Mouse (Mus musculus) stomach, postnatal 0 days (tissue): ENCODE data around the gene Clic4. TPM values are rescaled to one million over a fixed set of nuclear protein-coding genes. Genes with fewer than 3 reads are reported as not detected.

Experiments
- ATAC-seq: fragments of 200-750 bp; cut with Nextera tagmentation; 2 replicates; pipeline ENCODE4 v1.8.0; 2017; ENCODE audit not compliant: low FRiP score, low TSS enrichment
- DNase-seq: peaks from one replicate; pipeline ENCODE4 v3.0.0-alpha.2; 2016; ENCODE audit warnings: low spot score
- H3K27ac ChIP-seq: fragments of 300-500 bp; sonication (generic); replicated peaks from 2 replicates; pipeline ENCODE4 v1.5.1; 2014; ENCODE audit warnings: mild to moderate bottlenecking, control low read depth
- H3K27me3 ChIP-seq: fragments of 300-500 bp; sonication (generic); 2 replicates; pipeline ENCODE4 v1.6.1; 2014; ENCODE audit warnings: low read length; ENCODE audit not compliant: control insufficient read depth, insufficient read depth
- H3K36me3 ChIP-seq: fragments of 300-500 bp; sonication (generic); 2 replicates; pipeline ENCODE4 v1.6.1; 2014; ENCODE audit warnings: low read length, mixed read lengths; ENCODE audit not compliant: control insufficient read depth, insufficient read depth
- H3K4me1 ChIP-seq: fragments of 300-500 bp; sonication (generic); replicated peaks from 2 replicates; pipeline ENCODE4 v1.6.1; 2014; ENCODE audit warnings: antibody characterized with exemption; ENCODE audit not compliant: control insufficient read depth, insufficient read depth
- H3K4me2 ChIP-seq: fragments of 300-500 bp; sonication (generic); replicated peaks from 2 replicates; pipeline ENCODE4 v1.6.1; 2014; ENCODE audit warnings: low read depth, mild to moderate bottlenecking, control low read depth, moderate library complexity
- H3K4me3 ChIP-seq: fragments of 300-500 bp; sonication (generic); 2 replicates; pipeline ENCODE4 v1.5.1; 2014; ENCODE audit warnings: low read depth, low read length, control low read depth
- H3K9ac ChIP-seq: fragments of 300-500 bp; sonication (generic); 2 replicates; pipeline ENCODE4 v1.6.1; 2014; ENCODE audit warnings: mild to moderate bottlenecking, low read length, control low read depth, mixed read lengths
- H3K9me3 ChIP-seq: fragments of 300-500 bp; sonication (generic); 2 replicates; pipeline ENCODE4 v1.6.1; 2016; ENCODE audit warnings: low read length; ENCODE audit not compliant: control insufficient read depth
- CTCF ChIP-seq: IDR thresholded peaks from 2 replicates; pipeline ENCODE4 v1.5.1; 2016; ENCODE audit warnings: antibody characterized with exemption, low read depth, mild to moderate bottlenecking, moderate library complexity
- EP300 ChIP-seq: optimal IDR thresholded peaks from 2 replicates; pipeline ENCODE3; 2016; ENCODE audit warnings: antibody characterized with exemption
- WGBS: fragments of 180-500 bp; shearing (Covaris S2); extraction: QIAGEN DNeasy Blood & Tissue Kit; methylation state at CpG from one replicate; pipeline ENCODE4 v1.1.7; 2014; 5-methylcytosine and 5-hydroxymethylcytosine counted together
- polyA plus RNA-seq: library from polyadenylated mRNA; unstranded; fragments of >200 nt; fragmentation: Nextera tagmentation; extraction: Ambion mirVana; gene quantifications from 2 replicates; pipeline ENCODE4 v1.2.1, GENCODE M21; 2015

Clic4 gene
- polyA plus RNA-seq, 1 experiment from 2014 or later: 73.6 TPM

DNA sequence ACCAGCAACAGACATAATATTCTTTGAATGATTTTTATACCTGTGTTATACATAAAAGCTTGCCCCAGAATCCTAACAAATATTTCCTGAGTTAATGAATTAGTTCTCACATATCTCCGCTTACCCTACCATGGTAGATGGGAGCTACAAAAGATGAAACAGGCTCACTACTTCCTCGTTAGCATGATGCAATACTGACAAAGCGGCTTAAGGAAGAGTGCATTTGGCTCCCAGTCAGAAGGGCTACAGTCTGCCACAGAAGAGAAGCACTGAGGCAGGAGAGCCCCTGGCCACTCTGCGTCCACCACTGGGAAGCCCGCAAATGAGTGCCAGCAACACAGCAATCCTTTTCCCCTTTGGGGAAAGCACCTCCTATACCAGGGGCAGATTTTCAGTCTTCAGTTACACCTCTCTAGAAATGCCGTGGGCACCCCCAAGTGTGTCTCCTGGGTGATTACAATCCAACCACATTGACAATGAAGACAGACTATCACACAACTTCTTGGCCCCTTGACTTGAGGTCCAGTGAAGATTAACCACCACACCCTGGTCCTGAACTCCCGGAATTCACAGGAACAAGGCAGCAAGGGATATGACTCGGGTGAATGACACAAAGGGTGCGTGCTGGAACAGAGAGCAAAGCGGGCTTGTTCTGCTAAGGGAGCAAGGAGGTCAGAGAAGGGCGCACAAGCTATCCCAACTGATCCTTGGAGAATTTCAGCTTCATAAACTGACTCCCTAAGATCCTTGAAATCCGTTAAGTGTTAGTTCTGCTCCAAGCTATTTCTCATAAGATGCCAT lies 19.2 kb downstream of the Clic4 start:
- Histone ChIP-seq H3K27me3 (no peaks in the 10 kb centered on the region), H3K9me3 (no peaks in the 10 kb centered on the region), H3K9ac (no peak overlapping the region), H3K27ac (peak overlapping the region; percentile 92), H3K4me1 (0 out of 2 replicates have a peak, but pooled peaks cover 2% of the 10 kb centered on the region), H3K36me3 (no peaks in the 10 kb centered on the region), H3K4me2 (no peak overlapping the region), H3K4me3 (no peak overlapping the region)
- 73% methylated on average over 12 of the region's 12 CpGs for WGBS
- ATAC-seq (0 out of 2 replicates have a peak, but pooled peaks have one; percentile 33), DNase-seq (no peak)
- no peak for TF ChIP-seq CTCF
- no peak for TF ChIP-seq EP300

DNA sequence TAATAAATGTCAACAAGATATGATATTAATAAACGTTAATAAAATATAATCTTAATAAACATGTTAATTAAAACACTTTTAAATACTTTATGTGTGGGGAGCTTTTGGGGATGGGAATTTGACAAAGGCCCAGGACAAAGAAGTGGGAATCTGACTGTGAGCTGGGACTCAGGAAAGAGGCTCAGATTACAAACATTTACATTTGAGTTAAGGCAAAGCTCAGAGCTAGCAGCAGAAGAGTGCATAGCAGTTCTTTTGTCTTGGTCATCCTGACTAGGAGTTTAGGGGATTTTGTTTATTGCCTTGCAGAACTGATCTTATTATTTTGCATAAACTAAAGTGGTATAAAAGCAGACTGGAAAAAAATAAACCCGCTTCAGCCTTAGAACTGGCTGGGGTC lies 20.8 kb downstream of the Clic4 start:
- Histone ChIP-seq H3K4me2 (no peak overlapping the region), H3K4me1 (0 out of 2 replicates have a peak, but pooled peaks cover 2% of the 10 kb centered on the region), H3K36me3 (no peaks in the 10 kb centered on the region), H3K27me3 (no peaks in the 10 kb centered on the region), H3K4me3 (no peak overlapping the region), H3K9me3 (no peaks in the 10 kb centered on the region), H3K27ac (no peak overlapping the region), H3K9ac (no peak overlapping the region)
- DNase-seq (no peak), ATAC-seq (no peak)
- WGBS: 41% methylated on average over 2 of the region's 2 CpGs
- TF ChIP-seq EP300: no peak
- TF ChIP-seq CTCF: no peak

DNA sequence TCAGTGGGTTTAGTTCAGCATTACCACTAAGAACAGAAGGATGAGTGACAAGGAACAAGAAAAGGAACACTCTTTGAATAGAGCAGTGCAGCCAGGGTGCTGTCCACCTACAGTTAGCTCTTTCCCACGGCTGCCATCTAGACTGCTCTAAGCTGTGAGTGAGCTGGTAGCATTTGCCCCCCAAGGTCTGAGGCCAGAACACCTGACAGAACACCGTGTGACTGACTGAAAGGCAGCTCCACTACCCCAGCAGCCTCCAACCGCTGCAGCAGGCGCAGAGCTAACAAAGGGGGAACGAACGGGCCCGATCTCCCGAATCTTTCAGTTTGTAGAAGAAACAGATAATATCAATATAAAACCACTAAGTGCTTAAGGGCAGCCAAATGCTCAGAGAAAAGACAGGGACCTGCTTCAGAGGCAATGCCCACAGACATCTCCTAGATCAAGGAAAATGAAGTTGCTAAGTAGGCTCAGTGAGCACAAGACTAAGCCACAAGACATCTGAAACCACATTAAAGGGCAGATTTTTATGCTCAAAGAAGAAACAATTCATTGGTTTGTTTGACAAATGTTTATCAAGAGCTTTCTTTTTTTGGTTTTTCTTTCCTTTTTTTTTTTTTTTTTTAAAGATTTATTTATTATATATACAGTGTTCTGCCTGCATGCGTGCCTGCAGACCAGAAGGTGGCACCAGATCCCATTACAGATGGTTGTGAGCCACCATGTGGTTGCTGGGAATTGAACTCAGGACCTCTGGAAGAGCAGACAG lies 24.2 kb downstream of the Clic4 start:
- H3K4me3 ChIP-seq: no peak overlapping the region
- no peak overlapping the region for H3K4me2 ChIP-seq
- ATAC-seq (no peak), DNase-seq (no peak)
- H3K9ac ChIP-seq: no peak overlapping the region
- TF ChIP-seq EP300: no peak
- TF ChIP-seq CTCF: peak; percentile 48
- WGBS: 59% methylated on average over 9 of the region's 9 CpGs
- H3K36me3 ChIP-seq: no peaks in the 10 kb centered on the region
- no peaks in the 10 kb centered on the region for H3K4me1 ChIP-seq
- H3K9me3 ChIP-seq: no peaks in the 10 kb centered on the region
- H3K27ac ChIP-seq: no peak overlapping the region
- H3K27me3 ChIP-seq: no peaks in the 10 kb centered on the region

DNA sequence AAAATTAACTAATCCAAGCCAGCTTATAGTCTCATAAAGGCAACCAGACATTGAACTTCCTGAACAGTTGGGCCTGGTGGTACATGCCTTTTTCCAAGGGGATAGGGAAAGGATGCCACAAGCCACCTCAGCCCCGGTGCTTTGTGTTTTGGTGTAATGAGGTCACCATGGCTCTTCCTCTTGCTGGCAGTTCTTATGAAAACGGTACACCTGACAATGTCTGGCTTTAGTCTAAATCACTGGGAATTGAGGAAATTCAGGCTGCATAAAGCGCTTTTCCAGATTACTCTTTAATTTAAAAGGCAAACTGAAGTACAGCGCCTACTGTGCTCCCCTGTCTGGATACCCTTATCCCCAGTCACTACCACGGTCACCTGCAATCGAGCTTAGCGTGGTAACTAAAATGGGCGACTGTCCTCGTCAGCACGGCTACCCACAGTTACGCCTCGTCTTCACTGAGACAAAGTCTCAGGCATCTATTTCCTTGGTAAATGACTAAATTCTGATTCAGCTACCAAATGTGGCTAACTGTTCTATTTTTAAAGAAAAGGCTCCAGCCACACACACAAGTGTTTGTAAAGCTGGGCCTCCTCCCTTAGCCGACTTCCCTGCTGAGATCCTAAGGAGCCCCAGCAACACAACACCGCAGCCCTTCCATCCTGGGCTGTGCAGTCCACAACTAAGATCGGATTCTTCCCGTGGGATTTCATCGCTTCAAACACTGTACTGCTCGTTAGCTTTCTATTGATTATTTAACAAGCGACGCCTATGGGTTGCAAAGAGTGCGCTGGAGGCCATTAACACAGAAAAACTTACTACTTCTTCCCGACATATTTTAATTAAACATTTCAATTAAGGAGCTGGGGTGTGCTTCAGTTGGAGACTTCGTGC lies 25.5 kb downstream of the Clic4 start:
- Histone ChIP-seq H3K27me3 (no peaks in the 10 kb centered on the region), H3K4me1 (no peaks in the 10 kb centered on the region), H3K4me2 (no peak overlapping the region), H3K4me3 (no peak overlapping the region), H3K9ac (no peak overlapping the region), H3K27ac (0 out of 2 replicates have a peak overlapping the region, but pooled peaks have one; percentile 18), H3K36me3 (no peaks in the 10 kb centered on the region), H3K9me3 (no peaks in the 10 kb centered on the region)
- TF ChIP-seq EP300 (no peak), CTCF (no peak)
- 77% methylated on average over 23 of the region's 23 CpGs for WGBS
- no peak for ATAC-seq
- no peak for DNase-seq

DNA sequence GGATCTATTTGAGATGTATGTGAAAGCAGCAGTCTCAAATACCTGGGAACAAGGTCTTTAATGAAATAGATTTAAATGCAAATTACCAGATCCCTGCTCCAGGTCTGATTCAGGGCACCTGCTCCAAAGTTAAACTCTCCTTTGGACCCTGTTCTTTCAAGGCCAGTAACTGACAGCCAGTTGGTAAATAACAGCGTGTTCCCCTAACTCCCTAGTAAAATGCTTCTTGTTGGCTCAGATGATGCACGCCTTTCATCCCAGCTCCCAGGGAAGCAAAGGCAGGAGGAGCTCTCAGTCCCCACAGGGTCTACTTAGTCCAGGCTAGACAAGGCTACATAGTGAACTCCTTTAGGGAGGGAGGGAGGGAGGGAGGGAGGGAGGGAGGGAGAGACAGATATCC lies 26.2 kb downstream of the Clic4 start:
- TF ChIP-seq CTCF: no peak
- no peak for TF ChIP-seq EP300
- no peak overlapping the region for H3K4me2 ChIP-seq
- H3K27ac ChIP-seq: no peak overlapping the region
- no peaks in the 10 kb centered on the region for H3K36me3 ChIP-seq
- 68% methylated on average over 2 of the region's 2 CpGs for WGBS
- peaks cover 3% of the 10 kb centered on the region; the same call in 1 of the 2 replicates for H3K4me1 ChIP-seq
- DNase-seq (no peak), ATAC-seq (no peak)
- no peak overlapping the region for H3K9ac ChIP-seq
- no peak overlapping the region for H3K4me3 ChIP-seq
- H3K9me3 ChIP-seq: no peaks in the 10 kb centered on the region
- H3K27me3 ChIP-seq: no peaks in the 10 kb centered on the region
